Mouse (Mus musculus) mature B cell (primary cell): ENCODE results near the gene Ntrk2.

Source experiments
- in situ Hi-C: fragments of 300-500 bp; cut with MboI; formaldehyde crosslinking; loops from 2 replicates; pipeline ENCODE4 v1.14.3; 2019

Ntrk2 gene

DNA sequence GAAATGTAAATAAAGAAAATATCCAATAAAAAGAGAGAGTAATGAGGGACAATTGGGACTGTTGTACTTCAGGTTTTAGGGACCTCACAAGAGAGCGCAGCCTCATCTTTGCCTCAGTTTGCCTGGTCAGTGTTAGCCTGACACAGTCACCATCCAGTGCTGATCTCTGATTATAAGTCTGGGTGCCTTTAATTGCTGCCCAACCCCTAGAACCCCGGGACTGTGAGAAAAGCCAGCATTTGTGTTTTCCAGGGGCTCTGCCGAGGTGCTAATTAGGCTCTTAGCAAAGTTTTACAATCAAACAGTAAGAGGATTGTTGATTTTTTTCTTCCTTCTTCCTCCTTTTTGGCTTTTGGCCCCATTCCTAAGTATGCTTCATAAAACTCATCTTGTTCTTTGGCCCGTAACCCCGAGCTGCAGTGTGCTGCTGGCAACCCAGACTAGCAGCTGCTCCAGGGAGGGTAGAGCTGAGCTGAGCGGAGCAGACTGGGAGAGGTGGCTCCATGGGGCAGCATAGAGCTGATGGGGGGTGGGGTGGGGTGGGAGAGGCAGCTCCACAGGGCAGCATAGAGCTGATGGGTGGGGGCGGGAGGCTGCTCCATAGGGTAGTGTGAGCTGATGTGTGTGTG, 34.5 kb downstream of the Ntrk2 start:
- in situ Hi-C loops: no loop called here

DNA sequence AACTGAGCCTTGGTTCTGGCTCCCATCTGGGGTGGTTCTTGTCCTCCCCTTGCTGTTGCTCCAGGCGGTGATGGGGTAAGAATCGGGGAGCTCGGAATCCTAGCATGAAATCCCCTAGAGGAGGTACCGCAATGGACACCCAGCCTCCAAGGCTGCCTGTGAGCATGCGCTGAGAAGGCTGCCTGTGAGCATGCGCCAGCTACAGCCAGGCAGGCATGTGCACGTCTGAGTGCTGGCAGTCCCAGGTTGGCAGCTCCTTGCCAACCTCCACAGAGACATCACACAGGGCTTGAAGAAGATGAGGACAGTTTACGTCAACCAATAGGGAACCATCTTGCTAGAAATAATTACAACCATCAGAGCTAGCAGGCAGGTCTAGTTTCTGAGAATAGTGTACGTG, 37.5 kb downstream of the Ntrk2 start:
- in situ Hi-C loops: no loop called here

- in situ Hi-C loops: no loop called here
Observed at GRCm38 (mm10) chr13:58848578-58848977, 42.2 kb downstream of the Ntrk2 start.

- in situ Hi-C loops: no loop called here
Observed at GRCm38 (mm10) chr13:58853685-58854084, 47.3 kb downstream of the Ntrk2 start.

DNA sequence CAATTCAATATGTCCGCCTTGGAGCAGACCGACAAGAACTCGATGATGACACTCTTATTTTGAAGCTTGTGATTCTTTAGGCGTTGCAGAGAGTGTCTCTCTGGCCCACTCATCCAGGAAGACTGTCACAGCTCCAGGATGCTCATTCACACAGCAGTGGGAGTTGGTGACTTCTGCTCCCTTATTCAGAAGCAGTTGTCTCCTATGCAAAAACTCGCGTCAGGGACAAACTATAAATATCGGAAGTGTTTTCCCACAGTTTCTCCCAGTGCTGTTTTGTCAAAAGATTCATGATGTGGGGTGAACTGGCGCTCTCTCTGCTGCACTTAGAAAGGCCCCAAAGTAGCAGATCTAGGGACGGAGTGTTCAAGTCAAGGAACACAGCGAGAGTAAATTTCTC, 59.9 kb downstream of the Ntrk2 start:
- in situ Hi-C loops: no loop called here

DNA sequence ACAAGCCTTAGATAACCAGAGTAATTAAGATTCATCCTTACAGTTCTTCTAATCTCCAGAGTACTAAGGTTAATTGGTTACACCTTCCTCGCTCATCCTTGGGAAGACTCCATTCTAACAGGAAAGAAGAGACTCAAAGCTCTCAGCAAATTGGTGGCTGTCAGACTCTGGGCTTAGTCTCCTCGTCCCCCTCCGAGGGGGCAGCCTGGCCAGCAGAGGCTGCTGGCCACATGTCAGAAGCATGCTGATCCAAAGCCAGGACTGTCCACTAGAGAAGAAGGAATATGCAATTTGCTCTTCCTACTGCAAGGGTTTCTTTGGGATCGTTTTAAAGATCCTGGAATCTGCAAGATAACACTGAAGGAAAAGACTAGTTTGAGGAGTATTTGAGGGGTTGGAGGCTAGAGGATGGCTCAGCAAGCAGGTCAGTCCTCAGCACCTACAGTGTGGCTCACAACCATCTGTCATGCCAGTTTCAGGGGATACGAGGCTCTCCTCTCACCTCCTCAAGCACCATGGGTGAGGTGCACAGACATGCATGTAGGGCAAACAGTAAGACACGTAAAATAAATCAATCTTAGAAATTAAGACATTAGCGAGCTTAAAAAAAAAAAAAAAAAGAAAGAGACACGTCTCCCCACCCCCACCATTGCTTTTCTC, 60.5 kb downstream of the Ntrk2 start:
- in situ Hi-C loops: no loop called here

DNA sequence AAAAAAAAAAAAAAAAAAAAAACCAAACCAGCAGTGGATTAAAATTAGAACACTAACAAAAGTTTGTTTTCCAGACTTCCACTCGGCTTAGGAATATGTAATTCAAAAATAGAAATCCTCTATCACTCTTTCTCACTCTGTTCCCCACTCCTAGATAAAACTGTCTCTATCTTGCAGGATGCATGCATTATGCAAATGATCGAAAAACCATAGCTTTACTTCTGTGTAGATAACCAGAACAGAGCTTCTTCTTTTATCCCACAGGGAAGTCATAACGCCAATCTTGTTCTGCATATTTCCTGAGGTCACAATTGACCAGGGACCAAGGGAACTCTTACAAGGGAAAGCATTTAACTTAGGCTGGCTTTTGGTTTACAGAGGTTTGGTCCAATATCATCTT, 76.1 kb downstream of the Ntrk2 start:
- in situ Hi-C loops: no loop called here

DNA sequence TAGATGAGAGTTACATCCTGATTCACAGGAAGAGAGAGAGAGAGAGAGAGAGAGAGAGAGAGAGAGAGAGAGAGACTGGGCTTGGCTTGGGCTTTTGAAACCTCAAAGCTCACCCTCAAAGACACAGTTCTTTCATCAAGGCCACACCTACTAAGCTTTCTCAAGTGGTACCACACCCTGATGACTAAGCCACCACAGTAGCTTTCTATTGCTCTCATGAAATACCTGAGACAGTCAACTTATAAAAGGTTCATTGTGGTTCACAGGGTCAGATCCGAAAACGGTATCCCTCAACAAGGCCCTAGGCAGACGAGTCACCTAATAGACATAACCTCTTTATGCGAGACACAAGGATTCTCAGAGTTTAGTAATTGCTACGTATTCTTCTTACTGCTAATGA, 76.5 kb downstream of the Ntrk2 start:
- in situ Hi-C loops: no loop called here

- in situ Hi-C loops: no loop called here
Observed at GRCm38 (mm10) chr13:58886108-58886507, 79.7 kb downstream of the Ntrk2 start.

GRCm38 (mm10) chr13:58896254-58896910, 90.0 kb downstream of the Ntrk2 start:
- in situ Hi-C loops: no loop called here

GRCm38 (mm10) chr13:58899337-58899736, 93.0 kb downstream of the Ntrk2 start:
- in situ Hi-C loops: no loop called here

DNA sequence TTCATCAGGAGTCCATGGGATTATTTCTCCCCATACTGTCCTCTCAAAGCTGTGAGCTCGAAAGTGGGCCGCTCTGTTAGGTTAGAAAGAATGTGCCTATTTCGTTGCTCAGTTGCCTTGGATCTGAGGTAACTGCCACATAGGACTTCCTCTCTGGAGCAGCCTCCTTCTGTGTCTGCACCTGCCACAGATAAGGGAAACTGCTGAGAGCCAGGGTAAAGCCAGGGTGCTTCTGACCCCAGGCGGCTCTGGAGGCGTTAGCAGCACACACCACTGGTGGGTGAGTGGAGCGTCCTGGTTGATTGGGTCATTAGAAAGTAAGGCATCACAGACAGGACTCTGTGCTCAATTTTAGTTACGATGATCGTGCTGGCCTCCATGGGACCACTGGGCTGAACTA, 95.9 kb downstream of the Ntrk2 start:
- in situ Hi-C loops: no loop called here

- in situ Hi-C loops: no loop called here
Observed at GRCm38 (mm10) chr13:58904742-58905735, 98.7 kb downstream of the Ntrk2 start.

DNA sequence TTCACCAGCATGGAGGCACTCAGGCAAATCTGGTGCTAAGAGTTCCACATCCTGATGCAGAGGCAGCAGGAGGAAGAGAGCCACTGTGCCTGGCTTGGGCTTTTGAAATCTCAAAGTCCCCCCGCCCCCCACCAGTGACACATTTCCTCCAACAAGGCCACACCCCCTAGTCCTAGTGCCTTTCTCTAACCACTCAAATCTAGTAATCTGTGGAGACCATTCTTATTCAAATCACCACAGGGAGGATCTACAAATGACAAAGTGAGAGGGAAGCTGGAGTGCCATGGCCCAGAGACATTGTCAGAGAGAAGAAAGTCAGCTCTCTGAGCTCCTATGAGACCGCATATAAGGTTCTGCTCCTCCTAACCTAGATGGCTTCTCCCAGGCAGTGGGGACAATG, 105.6 kb downstream of the Ntrk2 start:
- in situ Hi-C loops: no loop called here

- in situ Hi-C loops: no loop called here
Observed at GRCm38 (mm10) chr13:58912559-58912958, 106.2 kb downstream of the Ntrk2 start.

- in situ Hi-C loops: no loop called here
Observed at GRCm38 (mm10) chr13:58914061-58914814, 107.9 kb downstream of the Ntrk2 start.

DNA sequence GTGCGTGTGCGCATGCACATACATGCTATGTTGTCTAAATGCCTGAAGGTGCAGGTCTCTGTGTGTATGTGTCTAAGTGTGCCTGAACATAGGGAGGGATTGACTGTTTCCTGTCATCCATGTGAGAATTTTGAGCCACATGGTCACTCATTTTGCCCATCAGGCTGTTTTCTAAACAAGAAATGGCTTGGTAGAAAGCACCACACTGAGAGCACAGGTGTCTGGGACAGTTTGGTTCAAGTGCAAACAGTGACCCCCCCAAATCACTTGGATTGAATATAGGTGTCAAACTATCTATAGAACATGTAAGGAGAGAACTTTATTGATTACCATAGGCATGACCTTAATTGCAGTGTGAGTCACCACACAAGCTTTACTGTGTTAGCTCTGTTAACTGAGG, 110.0 kb downstream of the Ntrk2 start:
- in situ Hi-C loops: no loop called here

- in situ Hi-C loops: no loop called here
Observed at GRCm38 (mm10) chr13:58920241-58920640, 113.9 kb downstream of the Ntrk2 start.

- in situ Hi-C loops: no loop called here
Observed at GRCm38 (mm10) chr13:58921255-58921654, 114.9 kb downstream of the Ntrk2 start.

DNA sequence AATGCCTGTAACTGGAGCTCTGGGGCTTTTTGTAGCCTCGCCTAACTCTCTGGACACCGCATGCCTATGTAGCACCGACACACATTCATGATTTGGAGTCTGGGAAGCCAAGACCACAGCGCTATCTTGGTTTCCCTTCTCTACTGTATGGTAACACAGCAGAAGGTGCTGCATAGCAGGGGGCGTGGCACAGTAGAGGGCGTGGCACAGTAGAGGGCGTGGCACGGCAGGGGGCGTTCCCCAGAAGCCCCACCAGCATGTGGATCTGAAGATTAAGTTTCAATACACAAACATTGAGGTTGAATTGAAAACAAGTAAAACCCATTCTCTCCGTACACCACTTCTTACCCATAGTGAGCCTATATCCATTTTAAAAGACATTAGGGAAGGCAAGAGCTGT, 115.3 kb downstream of the Ntrk2 start:
- in situ Hi-C loops: no loop called here

GRCm38 (mm10) chr13:58922174-58922573, 115.8 kb downstream of the Ntrk2 start:
- in situ Hi-C loops: no loop called here
